Mouse (Mus musculus) hindbrain, postnatal 0 days (tissue): ENCODE results near the gene Rpl36al. TPM values are rescaled to one million over a fixed set of nuclear protein-coding genes. Genes with fewer than 3 reads are reported as not detected.
A peak's percentile ranks its signal among the peaks of the same experiment; 100 is the strongest.

Source experiments
- ATAC-seq: fragments of 200-750 bp; cut with Nextera tagmentation; 2 replicates; pipeline ENCODE4 v1.8.0; 2017; ENCODE audit warnings: mild to moderate bottlenecking, moderate TSS enrichment, moderate library complexity
- DNase-seq: peaks from one replicate; pipeline ENCODE4 v3.0.0-alpha.2; 2015; ENCODE audit warnings: low spot score
- H3K27ac ChIP-seq: fragments of 300-500 bp; sonication (generic); 2 replicates; pipeline ENCODE4 v1.5.1; 2014; ENCODE audit warnings: mild to moderate bottlenecking
- H3K27me3 ChIP-seq: fragments of 300-500 bp; sonication (generic); 2 replicates; pipeline ENCODE4 v1.6.1; 2014; ENCODE audit warnings: low read length, mixed read lengths; ENCODE audit not compliant: insufficient read depth
- H3K36me3 ChIP-seq: fragments of 300-500 bp; sonication (generic); 2 replicates; pipeline ENCODE4 v1.6.1; 2014; ENCODE audit warnings: low read length, mixed read lengths; ENCODE audit not compliant: insufficient read depth
- H3K4me1 ChIP-seq: fragments of 300-500 bp; sonication (generic); 2 replicates; pipeline ENCODE4 v1.6.1; 2014; ENCODE audit warnings: antibody characterized with exemption, low read length, mixed read lengths; ENCODE audit not compliant: insufficient read depth
- H3K4me2 ChIP-seq: fragments of 300-500 bp; sonication (generic); 2 replicates; pipeline ENCODE4 v1.6.1; 2014; ENCODE audit warnings: low read depth, mild to moderate bottlenecking, low read length, moderate library complexity, mixed read lengths
- H3K4me3 ChIP-seq: fragments of 300-500 bp; sonication (generic); 2 replicates; pipeline ENCODE4 v1.5.1; 2014; ENCODE audit warnings: low read length
- H3K9ac ChIP-seq: fragments of 300-500 bp; sonication (generic); replicated peaks from 2 replicates; pipeline ENCODE4 v1.6.1; 2014; ENCODE audit warnings: mild to moderate bottlenecking, low read length, moderate library complexity, mixed read lengths
- H3K9me3 ChIP-seq: fragments of 300-500 bp; sonication (generic); 2 replicates; pipeline ENCODE4 v1.6.1; 2016; ENCODE audit warnings: low read length, mixed read lengths
- CTCF ChIP-seq: IDR thresholded peaks from 2 replicates; pipeline ENCODE4 v1.5.1; 2016; ENCODE audit warnings: antibody characterized with exemption, control low read depth, low read depth
- WGBS: fragments of 180-500 bp; shearing (Covaris S2); extraction: QIAGEN DNeasy Blood & Tissue Kit; methylation state at CpG from one replicate; pipeline ENCODE4 v1.1.7; 2014; 5-methylcytosine and 5-hydroxymethylcytosine counted together
- polyA plus RNA-seq: library from polyadenylated mRNA; unstranded; fragments of >200 nt; fragmentation: Nextera tagmentation; extraction: Ambion mirVana; gene quantifications from 2 replicates; pipeline ENCODE4 v1.2.1, GENCODE M21; 2015
- total RNA-seq: library from RNA; depleted of rRNA; stranded (reverse); fragments of >200 nt; gene quantifications from 2 replicates; pipeline ENCODE4 v1.2.3, GENCODE M21; 2014; rRNA removed

The Rpl36al gene
- total RNA-seq (80.6 and 99.1 TPM in 2 replicates), polyA plus RNA-seq (417 and 430 TPM in 2 replicates)

DNA sequence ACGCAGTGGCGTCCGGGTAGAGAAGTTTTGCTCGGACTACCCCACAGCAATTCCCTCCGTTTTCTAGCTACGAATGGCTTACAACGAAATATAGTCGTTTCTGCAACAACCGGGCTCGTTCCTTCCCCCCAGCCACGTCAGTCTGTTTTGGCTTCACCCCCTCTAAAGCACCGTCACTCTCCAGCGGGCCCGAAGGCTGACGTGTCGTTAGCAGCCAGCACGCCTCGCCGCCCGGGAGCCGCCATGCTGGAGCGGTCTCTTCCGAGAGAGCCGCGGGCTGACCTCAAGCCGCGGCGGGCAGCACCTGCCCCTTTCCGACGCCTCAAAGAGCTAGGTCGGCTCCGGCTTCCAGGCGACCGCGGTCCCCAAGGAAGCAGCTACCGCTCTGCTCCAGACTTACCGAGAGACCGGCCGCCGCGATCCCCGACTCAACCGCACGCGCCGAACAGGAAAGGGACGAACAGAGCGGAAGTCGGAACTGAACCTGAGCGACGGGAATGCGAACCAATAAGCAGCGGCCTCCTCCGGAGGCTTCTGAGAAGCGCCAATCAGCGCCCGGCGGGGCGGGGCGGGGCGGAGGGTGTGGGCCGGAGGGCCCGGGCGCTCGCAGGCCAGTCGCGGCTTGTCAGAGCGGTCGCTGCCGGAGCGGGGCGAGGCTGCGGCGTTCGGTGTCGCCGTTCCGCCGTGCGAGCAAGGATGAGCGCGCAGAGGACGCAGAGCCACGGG, at the start of gene Rpl36al, which contains the start of gene Mgat2:
Rpl36al (minus strand) TSS at position 501 of the 726 bp plus-strand sequence.
Mgat2 (plus strand) TSS at position 575 of the 726 bp plus-strand sequence.
- peak within 1 kb of the TSS; percentile 86 for H3K4me3 ChIP-seq
- H3K9me3 ChIP-seq: no peaks in the 10 kb centered on the region
- no peaks in the 10 kb centered on the region for H3K27me3 ChIP-seq
- DNase-seq: peak; percentile 99
- WGBS: under 1% methylated on average over 80 of the region's 84 CpGs
- no peak for TF ChIP-seq CTCF
- H3K4me1 ChIP-seq: peaks cover 8% of the 10 kb centered on the region
- H3K36me3 ChIP-seq: peaks cover 4% of the 10 kb centered on the region; the same call in 1 of the 2 replicates
- ATAC-seq: peak; percentile 99
- peak within 1 kb of the TSS; percentile 99 for H3K4me2 ChIP-seq
- peak within 1 kb of the TSS; percentile 90 for H3K9ac ChIP-seq
- H3K27ac ChIP-seq: peak within 1 kb of the TSS; percentile 95

DNA sequence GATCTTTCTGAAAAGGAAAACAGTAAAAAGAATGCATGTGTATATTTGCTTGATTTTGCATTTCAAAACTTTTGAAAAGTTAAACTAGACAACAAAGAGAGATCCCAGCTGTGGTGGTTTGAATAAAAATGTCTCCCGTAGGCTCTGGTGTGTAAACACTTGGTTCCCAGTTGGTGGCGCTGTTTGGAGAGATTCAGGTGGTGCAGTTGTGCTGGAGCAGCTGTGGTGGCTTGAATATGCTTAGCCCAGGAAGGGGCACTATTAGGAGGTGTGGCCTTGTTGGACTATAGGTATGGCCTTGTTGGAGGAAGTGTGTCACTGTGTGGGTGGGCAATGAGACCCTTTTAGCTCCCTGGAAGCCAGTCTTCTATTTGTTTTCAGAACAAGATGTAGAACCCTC, 45.4 kb upstream of the Rpl36al start:
- peak; percentile 32 for TF ChIP-seq CTCF
- ATAC-seq: no peak
- H3K9ac ChIP-seq: no peak overlapping the region
- no peak overlapping the region for H3K4me2 ChIP-seq
- H3K9me3 ChIP-seq: no peaks in the 10 kb centered on the region
- H3K4me1 ChIP-seq: no peaks in the 10 kb centered on the region
- 61% methylated on average over 2 of the region's 2 CpGs for WGBS
- no peak overlapping the region for H3K27ac ChIP-seq
- H3K4me3 ChIP-seq: no peak overlapping the region
- no peaks in the 10 kb centered on the region for H3K27me3 ChIP-seq
- no peaks in the 10 kb centered on the region for H3K36me3 ChIP-seq
- no peak for DNase-seq

DNA sequence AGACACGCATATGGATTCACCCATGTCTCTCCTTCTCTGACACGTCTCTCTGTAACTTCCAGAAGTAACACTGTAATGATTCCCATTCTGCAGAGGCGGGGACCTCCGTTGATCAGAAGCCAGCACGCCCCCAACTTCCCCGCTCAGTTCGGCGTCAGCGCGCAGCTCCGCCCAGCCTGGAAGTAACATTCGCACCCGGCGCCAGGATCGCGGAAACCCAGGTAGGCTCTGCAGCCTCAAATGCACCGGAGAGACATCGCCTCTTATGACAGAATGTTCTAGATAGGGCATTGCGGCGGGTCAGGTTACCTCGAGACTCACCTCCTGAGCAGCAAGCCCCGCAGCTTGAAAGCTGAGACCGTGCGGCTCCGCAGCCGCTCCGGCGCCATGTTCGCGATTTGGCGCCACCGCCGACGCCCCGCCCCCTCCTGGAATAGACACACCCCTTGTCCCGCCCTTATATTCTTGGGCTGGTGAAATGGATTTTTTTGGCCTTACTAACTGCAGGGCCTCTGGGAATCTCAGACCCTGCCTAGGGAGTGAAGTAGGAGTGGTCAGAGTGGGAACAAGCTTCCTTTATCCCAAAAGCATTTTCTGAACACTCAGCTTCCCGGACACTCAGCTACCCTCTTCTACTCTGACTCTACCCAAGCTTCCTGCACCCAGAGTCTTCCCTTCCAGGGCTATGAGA, 44.0 kb upstream of the Rpl36al start, which contains the start of gene Pole2:
Pole2 (minus strand) TSS at position 420 of the 691 bp plus-strand sequence.
- Histone ChIP-seq H3K9ac (peak within 1 kb of the TSS; percentile 51), H3K4me1 (no peaks in the 10 kb centered on the region), H3K4me3 (peak within 1 kb of the TSS; percentile 75), H3K9me3 (no peaks in the 10 kb centered on the region), H3K36me3 (no peaks in the 10 kb centered on the region), H3K27ac (peak within 1 kb of the TSS; percentile 71; the same call in 1 of the 2 replicates), H3K27me3 (no peaks in the 10 kb centered on the region), H3K4me2 (peak within 1 kb of the TSS; percentile 66)
- DNase-seq: peak; percentile 89
- ATAC-seq: peak; percentile 96
- no peak for TF ChIP-seq CTCF
- WGBS: under 1% methylated on average over 37 of the region's 37 CpGs

DNA sequence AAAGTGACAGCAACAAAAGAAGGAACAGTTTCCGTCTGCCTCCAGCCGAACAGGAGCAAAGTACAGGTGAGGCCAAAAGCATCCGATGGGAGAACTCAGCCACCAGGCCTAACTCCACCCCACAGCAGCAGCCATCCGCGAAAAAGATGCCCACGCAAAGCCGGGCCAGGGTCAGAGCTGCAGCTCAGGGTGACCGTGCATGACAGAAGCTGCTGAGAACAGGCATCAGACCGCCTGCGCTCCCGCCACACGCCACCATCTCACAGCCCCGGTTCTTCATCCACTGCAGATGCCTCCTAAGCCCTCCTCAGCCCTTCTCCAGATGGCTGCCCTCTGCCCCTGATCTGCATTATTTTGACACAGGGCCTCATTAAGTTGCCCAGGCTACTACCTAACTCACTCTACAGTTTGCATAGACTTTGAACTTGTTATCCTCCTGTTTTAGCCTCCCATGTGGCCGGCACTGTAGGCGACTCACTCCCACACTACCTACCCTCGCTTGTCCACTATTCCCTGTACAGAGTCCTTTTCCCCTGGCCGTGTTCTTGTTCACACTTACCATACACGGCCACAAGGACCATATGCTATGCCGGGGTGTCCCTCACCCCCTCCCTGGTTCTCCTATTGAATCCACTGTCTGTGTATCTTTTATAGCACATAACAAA, 36.9 kb upstream of the Rpl36al start:
- ATAC-seq: no peak
- H3K4me3 ChIP-seq: no peak overlapping the region
- WGBS: 90% methylated on average over 19 of the region's 19 CpGs
- H3K27ac ChIP-seq: no peak overlapping the region
- DNase-seq: no peak
- H3K9ac ChIP-seq: no peak overlapping the region
- H3K27me3 ChIP-seq: no peaks in the 10 kb centered on the region
- no peak for TF ChIP-seq CTCF
- no peaks in the 10 kb centered on the region for H3K36me3 ChIP-seq
- H3K9me3 ChIP-seq: no peaks in the 10 kb centered on the region
- H3K4me1 ChIP-seq: no peaks in the 10 kb centered on the region
- H3K4me2 ChIP-seq: no peak overlapping the region

DNA sequence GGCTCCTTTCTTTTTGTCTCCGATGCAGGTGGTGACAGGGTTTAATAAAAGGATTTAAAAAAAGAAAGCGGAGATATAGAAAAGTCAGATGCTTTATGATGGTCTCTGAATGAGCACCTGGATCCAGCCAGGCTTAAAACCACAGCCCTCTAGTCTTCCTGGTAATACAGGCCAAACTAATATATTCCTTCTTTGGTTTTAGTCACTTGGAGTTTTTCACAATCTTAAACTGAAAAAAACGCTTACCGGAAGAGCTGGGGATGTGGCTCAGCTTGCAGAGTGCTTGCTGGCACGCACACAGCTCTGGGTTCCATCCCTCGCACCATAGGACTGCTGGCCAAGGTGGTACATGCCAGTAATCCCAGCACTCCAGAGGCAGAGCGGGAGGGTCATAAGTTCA, 32.7 kb upstream of the Rpl36al start:
- Histone ChIP-seq H3K27ac (no peak overlapping the region), H3K27me3 (no peaks in the 10 kb centered on the region), H3K4me2 (no peak overlapping the region), H3K9me3 (no peaks in the 10 kb centered on the region), H3K9ac (no peak overlapping the region), H3K4me1 (no peaks in the 10 kb centered on the region), H3K36me3 (0 out of 2 replicates have a peak, but pooled peaks cover 3% of the 10 kb centered on the region), H3K4me3 (no peak overlapping the region)
- DNase-seq (no peak), ATAC-seq (no peak)
- TF ChIP-seq CTCF: no peak
- 87% methylated on average over 7 of the region's 7 CpGs for WGBS

DNA sequence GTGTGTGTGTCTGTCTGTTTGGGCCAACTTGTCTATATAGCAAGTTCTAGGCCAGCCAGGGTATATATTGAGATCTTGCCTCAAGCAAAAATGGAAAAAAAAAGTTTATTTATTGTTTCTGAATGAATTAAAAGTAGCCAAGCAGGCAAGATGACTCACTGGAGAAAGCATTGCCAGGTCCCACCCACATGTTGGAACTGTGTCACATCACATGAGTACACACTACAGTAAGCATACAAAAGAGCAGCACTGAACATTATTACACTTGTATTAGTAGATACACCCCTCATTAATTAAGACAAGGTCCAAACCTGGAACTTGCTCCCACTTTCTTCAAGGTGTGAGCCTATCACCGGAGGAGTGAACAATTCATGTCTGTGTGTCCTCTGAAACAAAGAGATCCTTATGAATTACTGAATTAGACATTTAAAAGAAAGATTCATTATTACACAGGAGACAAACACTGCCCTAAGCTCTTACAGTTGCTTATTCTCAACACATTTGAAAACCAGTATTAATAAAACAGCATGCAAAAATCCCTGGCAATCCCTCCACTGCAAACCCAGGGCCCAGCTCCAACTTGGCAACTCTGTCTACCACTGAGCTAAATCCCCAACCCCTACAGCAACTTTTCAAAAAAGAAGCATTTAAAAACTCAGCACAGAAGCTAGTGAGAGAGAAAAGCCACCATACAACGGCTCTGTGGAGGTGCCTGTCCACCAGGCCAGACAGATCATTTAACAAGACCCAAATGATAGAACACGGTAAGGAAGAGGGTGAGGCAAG, 31.3 kb upstream of the Rpl36al start:
- TF ChIP-seq CTCF: no peak
- H3K36me3 ChIP-seq: 0 out of 2 replicates have a peak, but pooled peaks cover 3% of the 10 kb centered on the region
- no peak overlapping the region for H3K27ac ChIP-seq
- H3K4me3 ChIP-seq: no peak overlapping the region
- H3K27me3 ChIP-seq: no peaks in the 10 kb centered on the region
- no peaks in the 10 kb centered on the region for H3K4me1 ChIP-seq
- H3K9me3 ChIP-seq: no peaks in the 10 kb centered on the region
- 67% methylated on average over 3 of the region's 3 CpGs for WGBS
- ATAC-seq: no peak
- peak; percentile 21 for DNase-seq
- no peak overlapping the region for H3K9ac ChIP-seq
- no peak overlapping the region for H3K4me2 ChIP-seq
